19 mouse cellular contexts compared by ENCODE assay signal in the genomic region with DNA sequence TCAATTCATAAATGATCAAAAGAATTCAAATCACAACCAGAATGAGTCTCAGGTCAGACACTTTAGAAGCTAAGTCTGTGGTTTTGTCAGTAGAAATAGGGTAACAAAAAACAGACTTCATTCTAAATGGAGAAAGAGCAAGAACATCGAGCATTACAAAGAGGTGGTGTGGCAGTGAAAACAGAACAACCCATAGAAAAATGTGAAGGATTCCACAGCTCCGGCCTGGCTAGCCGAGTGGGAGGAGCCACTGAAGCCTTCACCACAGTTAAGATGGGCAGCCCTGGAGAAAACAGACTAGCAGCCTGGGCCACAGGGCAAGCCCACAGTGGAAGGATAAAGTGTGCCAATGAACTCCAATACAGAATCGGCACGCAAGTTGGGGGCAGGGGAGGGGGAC.
"Had no signal": no experiment of that assay in that cellular context is flagged by ENCODE, and none has a peak within 500 bp of the region (broad histone marks: within the 10 kb centered on the region; RNA-seq: fewer than 3 reads in every experiment).

No protein-coding gene starts in this region.

- H3K4me3 ChIP-seq: layer of hippocampus, adult 2 months; left cerebral cortex, adult 2 months; liver, embryonic 13.5 days; midbrain, embryonic 12.5 days; midbrain, embryonic 15.5 days; neural tube, embryonic 12.5 days; neural tube, embryonic 15.5 days; stomach, embryonic 15.5 days had no signal

- H3K27me3 ChIP-seq: liver, embryonic 13.5 days; midbrain, embryonic 12.5 days; midbrain, embryonic 15.5 days; neural tube, embryonic 12.5 days; neural tube, embryonic 15.5 days; stomach, embryonic 15.5 days had no signal

- ATAC-seq: lung, postnatal 0 days; midbrain, embryonic 15.5 days had no signal

- H3K27ac ChIP-seq: kidney, postnatal 0 days; layer of hippocampus, adult 2 months; left cerebral cortex, adult 2 months; liver, embryonic 13.5 days; macrophage; midbrain, embryonic 12.5 days; midbrain, embryonic 15.5 days; neural tube, embryonic 12.5 days; neural tube, embryonic 15.5 days; stomach, embryonic 15.5 days had no signal

- H3K36me3 ChIP-seq: liver, embryonic 13.5 days; midbrain, embryonic 12.5 days; midbrain, embryonic 15.5 days; neural tube, embryonic 12.5 days; neural tube, embryonic 15.5 days; stomach, embryonic 15.5 days had no signal

- H3K9me3 ChIP-seq: liver, embryonic 13.5 days; midbrain, embryonic 12.5 days; midbrain, embryonic 15.5 days; neural tube, embryonic 12.5 days; neural tube, embryonic 15.5 days; stomach, embryonic 15.5 days had no signal

- H3K9ac ChIP-seq: liver, embryonic 13.5 days; lung, embryonic 14.5 days; midbrain, embryonic 12.5 days; midbrain, embryonic 15.5 days; neural tube, embryonic 12.5 days; neural tube, embryonic 15.5 days; stomach, embryonic 15.5 days had no signal

- H3K4me2 ChIP-seq: liver, embryonic 13.5 days; lung, embryonic 14.5 days; midbrain, embryonic 12.5 days; midbrain, embryonic 15.5 days; neural tube, embryonic 12.5 days; neural tube, embryonic 15.5 days; stomach, embryonic 15.5 days had no signal

- DNase-seq: kidney, adult 8-10 months; kidney, postnatal 25 days; layer of hippocampus, adult 9-11 months; liver, embryonic 13.5 days; lung, embryonic 14.5 days; right cerebral cortex, adult 18-20 months; right cerebral cortex, postnatal 14 days; right cerebral cortex, postnatal 4 days; thymus, postnatal 25 days had no signal

- H3K4me1 ChIP-seq: liver, embryonic 13.5 days; midbrain, embryonic 12.5 days; midbrain, embryonic 15.5 days; neural tube, embryonic 12.5 days; neural tube, embryonic 15.5 days; stomach, embryonic 15.5 days had no signal
